Mouse (Mus musculus): Measurements from ENCODE around the gene Adprh. TPM values are rescaled to one million over a fixed set of nuclear protein-coding genes. Genes with fewer than 3 reads are reported as not detected.

The Adprh gene
- polyA plus RNA-seq, 1 experiment from 2014 or later = 102 TPM

- H3K9me3 ChIP-seq = no peaks in the 10 kb centered on the region
- no peak overlapping the region for H3K9ac ChIP-seq
- H3K27ac ChIP-seq (replicated peaks) = no peak overlapping the region
- no peak for ATAC-seq (ENCODE audit: extremely low read depth, insufficient number of reproducible peaks, low FRiP score, low TSS enrichment)
- 0 out of 2 replicates have a peak, but pooled peaks cover 2% of the 10 kb centered on the region for H3K4me1 ChIP-seq
- 77% methylated on average over 1 of the region's 1 CpGs for WGBS
- no peaks in the 10 kb centered on the region for H3K27me3 ChIP-seq (replicated peaks)
- peaks cover 14% of the 10 kb centered on the region for H3K36me3 ChIP-seq
- no peak overlapping the region for H3K4me3 ChIP-seq
- no peak overlapping the region for H3K4me2 ChIP-seq
These were observed 13.3 kb downstream of the Adprh start for GRCm38 (mm10) chr16:38439190-38439589.

- H3K4me3 ChIP-seq = no peak overlapping the region
- H3K9ac ChIP-seq = no peak overlapping the region
- no peak for ATAC-seq (ENCODE audit: extremely low read depth, insufficient number of reproducible peaks, low FRiP score, low TSS enrichment)
- H3K27ac ChIP-seq (replicated peaks) = no peak overlapping the region
- peaks cover 16% of the 10 kb centered on the region for H3K4me1 ChIP-seq
- no peaks in the 10 kb centered on the region for H3K9me3 ChIP-seq
- no peak overlapping the region for H3K4me2 ChIP-seq
- H3K27me3 ChIP-seq (replicated peaks) = no peaks in the 10 kb centered on the region
- no peaks in the 10 kb centered on the region for H3K36me3 ChIP-seq
- WGBS = 79% methylated on average over 4 of the region's 4 CpGs
These were observed 18.2 kb downstream of the Adprh start for GRCm38 (mm10) chr16:38434295-38434795.

- ATAC-seq (ENCODE audit: extremely low read depth, insufficient number of reproducible peaks, low FRiP score, low TSS enrichment) = no peak
- WGBS = 86% methylated on average over 8 of the region's 8 CpGs
- H3K4me2 ChIP-seq = no peak overlapping the region
These were observed 19.0 kb downstream of the Adprh start for GRCm38 (mm10) chr16:38433514-38433913.

GRCm38 (mm10) chr16:38432498-38433425, 19.7 kb downstream of the Adprh start, which contains the start of gene Pla1a:
TSS of gene Pla1a (minus strand) at chr16:38433145.
- Histone ChIP-seq H3K9ac (peak within 1 kb of the TSS; percentile 37; the same call in 1 of the 2 replicates), H3K36me3 (no peaks in the 10 kb centered on the region), H3K4me1 (peaks cover 16% of the 10 kb centered on the region), H3K4me2 (no peak within 1 kb of the TSS), H3K4me3 (no peak within 1 kb of the TSS), H3K27ac (replicated peaks) (no peak within 1 kb of the TSS), H3K27me3 (replicated peaks) (no peaks in the 10 kb centered on the region), H3K9me3 (no peaks in the 10 kb centered on the region)
- WGBS = 71% methylated on average over 11 of the region's 11 CpGs
- ATAC-seq (ENCODE audit: extremely low read depth, insufficient number of reproducible peaks, low FRiP score, low TSS enrichment) = no peak

More at GRCm38 (mm10) chr16:38433514-38433913, 19.0 kb downstream of the Adprh start:
- H3K4me1 ChIP-seq = peaks cover 16% of the 10 kb centered on the region
- H3K36me3 ChIP-seq = no peaks in the 10 kb centered on the region
- no peaks in the 10 kb centered on the region for H3K27me3 ChIP-seq (replicated peaks)
- H3K4me3 ChIP-seq = no peak overlapping the region
- H3K27ac ChIP-seq (replicated peaks) = no peak overlapping the region
- H3K9me3 ChIP-seq = no peaks in the 10 kb centered on the region
- H3K9ac ChIP-seq = no peak overlapping the region

GRCm38 (mm10) chr16:38431446-38432185, 20.9 kb downstream of the Adprh start:
- no peak overlapping the region for H3K27ac ChIP-seq (replicated peaks)
- H3K27me3 ChIP-seq (replicated peaks) = no peaks in the 10 kb centered on the region
- ATAC-seq (ENCODE audit: extremely low read depth, insufficient number of reproducible peaks, low FRiP score, low TSS enrichment) = no peak
- H3K4me2 ChIP-seq = peak overlapping the region; percentile 29
- 33% methylated on average over 13 of the region's 13 CpGs for WGBS
- no peaks in the 10 kb centered on the region for H3K36me3 ChIP-seq
- peak overlapping the region; percentile 37; the same call in 1 of the 2 replicates for H3K9ac ChIP-seq
- H3K9me3 ChIP-seq = no peaks in the 10 kb centered on the region
- H3K4me3 ChIP-seq = no peak overlapping the region
- H3K4me1 ChIP-seq = peaks cover 16% of the 10 kb centered on the region

GRCm38 (mm10) chr16:38425799-38426198, 26.7 kb downstream of the Adprh start:
- H3K4me3 ChIP-seq = no peak overlapping the region
- 76% methylated on average over 1 of the region's 1 CpGs for WGBS
- no peak for ATAC-seq (ENCODE audit: extremely low read depth, insufficient number of reproducible peaks, low FRiP score, low TSS enrichment)

GRCm38 (mm10) chr16:38425374-38425773, 27.1 kb downstream of the Adprh start:
- Histone ChIP-seq H3K4me3 (no peak overlapping the region), H3K27ac (replicated peaks) (no peak overlapping the region), H3K27me3 (replicated peaks) (no peaks in the 10 kb centered on the region), H3K36me3 (no peaks in the 10 kb centered on the region), H3K9me3 (no peaks in the 10 kb centered on the region), H3K4me1 (no peaks in the 10 kb centered on the region), H3K9ac (no peak overlapping the region), H3K4me2 (no peak overlapping the region)
- ATAC-seq (ENCODE audit: extremely low read depth, insufficient number of reproducible peaks, low FRiP score, low TSS enrichment) = no peak
- WGBS = 78% methylated on average over 2 of the region's 2 CpGs

More at GRCm38 (mm10) chr16:38425799-38426198, 26.7 kb downstream of the Adprh start:
- no peaks in the 10 kb centered on the region for H3K27me3 ChIP-seq (replicated peaks)
- no peak overlapping the region for H3K9ac ChIP-seq
- no peaks in the 10 kb centered on the region for H3K36me3 ChIP-seq
- peaks cover 1% of the 10 kb centered on the region; the same call in 1 of the 2 replicates for H3K4me1 ChIP-seq
- H3K27ac ChIP-seq (replicated peaks) = no peak overlapping the region
- no peak overlapping the region for H3K4me2 ChIP-seq
- no peaks in the 10 kb centered on the region for H3K9me3 ChIP-seq

GRCm38 (mm10) chr16:38414953-38415352, 37.5 kb downstream of the Adprh start:
- Histone ChIP-seq H3K27ac (replicated peaks) (no peak overlapping the region), H3K9me3 (no peaks in the 10 kb centered on the region), H3K9ac (no peak overlapping the region), H3K4me1 (no peaks in the 10 kb centered on the region), H3K4me3 (no peak overlapping the region), H3K27me3 (replicated peaks) (no peaks in the 10 kb centered on the region), H3K4me2 (no peak overlapping the region), H3K36me3 (no peaks in the 10 kb centered on the region)
- no peak for ATAC-seq (ENCODE audit: extremely low read depth, insufficient number of reproducible peaks, low FRiP score, low TSS enrichment)
- 75% methylated on average over 7 of the region's 7 CpGs for WGBS

GRCm38 (mm10) chr16:38408416-38408815, 44.1 kb downstream of the Adprh start:
- no peaks in the 10 kb centered on the region for H3K9me3 ChIP-seq
- no peak overlapping the region for H3K27ac ChIP-seq (replicated peaks)
- 92% methylated on average over 8 of the region's 8 CpGs for WGBS
- peaks cover 12% of the 10 kb centered on the region for H3K4me1 ChIP-seq
- ATAC-seq (ENCODE audit: extremely low read depth, insufficient number of reproducible peaks, low FRiP score, low TSS enrichment) = no peak
- no peaks in the 10 kb centered on the region for H3K36me3 ChIP-seq
- H3K27me3 ChIP-seq (replicated peaks) = no peaks in the 10 kb centered on the region
- H3K4me3 ChIP-seq = no peak overlapping the region
- no peak overlapping the region for H3K4me2 ChIP-seq
- no peak overlapping the region for H3K9ac ChIP-seq

- no peak overlapping the region for H3K27ac ChIP-seq (replicated peaks)
- peaks cover 12% of the 10 kb centered on the region for H3K4me1 ChIP-seq
- H3K27me3 ChIP-seq (replicated peaks) = no peaks in the 10 kb centered on the region
- no peaks in the 10 kb centered on the region for H3K9me3 ChIP-seq
- no peaks in the 10 kb centered on the region for H3K36me3 ChIP-seq
- H3K4me2 ChIP-seq = no peak overlapping the region
- no peak overlapping the region for H3K4me3 ChIP-seq
- WGBS = 30% methylated on average over 5 of the region's 5 CpGs
- no peak overlapping the region for H3K9ac ChIP-seq
- ATAC-seq (ENCODE audit: extremely low read depth, insufficient number of reproducible peaks, low FRiP score, low TSS enrichment) = no peak
These were observed 44.9 kb downstream of the Adprh start for GRCm38 (mm10) chr16:38407584-38407983.

- 61% methylated on average over 6 of the region's 6 CpGs for WGBS
These were observed 45.8 kb downstream of the Adprh start for GRCm38 (mm10) chr16:38406708-38407107.

More at GRCm38 (mm10) chr16:38406708-38407107, 45.8 kb downstream of the Adprh start:
- H3K4me2 ChIP-seq = no peak overlapping the region
- H3K36me3 ChIP-seq = no peaks in the 10 kb centered on the region
- no peak overlapping the region for H3K4me3 ChIP-seq
- H3K4me1 ChIP-seq = peaks cover 12% of the 10 kb centered on the region
- no peak for ATAC-seq (ENCODE audit: extremely low read depth, insufficient number of reproducible peaks, low FRiP score, low TSS enrichment)
- no peak overlapping the region for H3K27ac ChIP-seq (replicated peaks)
- no peaks in the 10 kb centered on the region for H3K27me3 ChIP-seq (replicated peaks)
- no peak overlapping the region for H3K9ac ChIP-seq
- H3K9me3 ChIP-seq = no peaks in the 10 kb centered on the region

All from heart, embryonic 13.5 days (tissue).